Mouse (Mus musculus) mouse embryonic stem cell (cell line): ENCODE data around the gene Fosl2.

Experiments
- in situ Hi-C, 2 experiments: fragments of 300-500 bp; cut with MboI; formaldehyde crosslinking; loops; 1 replicate in 1 of 2; 3 replicates in 1 of 2; pipeline ENCODE4 v1.14.3; 2019 to 2020; ENCODE audit warnings: low sequenced_read_pairs in 2 of 2, low pct_unique_long_range_greater_than_20kb in 1 of 2, mixed read lengths in 1 of 2; ENCODE audit not compliant: unreplicated experiment in 1 of 2

The Fosl2 gene

DNA sequence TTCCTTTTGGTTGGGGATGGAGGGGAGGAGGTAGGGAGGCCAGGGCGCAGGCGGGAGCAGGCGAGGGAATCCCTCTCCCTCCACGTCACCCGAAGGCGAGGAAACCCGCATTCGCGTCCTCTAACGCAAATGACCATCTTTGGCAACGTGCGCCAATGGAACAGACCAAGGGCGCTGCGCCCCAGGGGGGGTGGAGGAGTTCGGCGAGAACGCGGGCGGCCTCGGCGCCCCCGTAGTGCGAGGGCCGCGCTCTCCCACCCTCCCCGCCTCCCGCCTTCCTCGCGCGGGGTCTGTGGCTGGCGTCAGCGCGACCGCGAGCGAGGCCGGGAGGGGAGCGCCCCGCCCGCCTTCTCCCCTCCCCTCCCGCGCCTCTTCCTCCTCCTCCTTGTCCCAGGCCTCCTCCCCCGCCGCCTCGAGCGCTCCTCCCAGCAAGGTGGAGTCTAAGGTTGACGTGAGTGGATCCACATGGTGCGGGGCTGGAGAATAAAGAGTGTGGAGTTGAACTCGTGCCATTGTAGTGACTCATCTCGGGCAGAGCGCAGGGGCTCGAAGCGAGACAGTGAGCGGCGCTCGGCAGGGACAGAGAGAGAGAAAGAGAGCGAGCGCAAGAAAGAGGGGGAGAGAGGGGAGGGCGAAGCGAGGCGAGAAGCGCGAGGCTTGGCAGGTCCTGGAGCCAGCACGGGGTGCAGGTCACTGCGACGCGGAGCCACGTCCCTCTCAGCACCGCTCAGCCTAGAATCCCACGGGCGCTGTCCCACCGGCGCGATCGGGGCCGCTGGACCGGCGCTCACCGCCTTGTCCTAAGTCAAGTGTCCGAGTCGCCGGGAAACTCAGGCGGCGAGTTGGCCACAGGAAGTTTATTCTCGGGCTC is at the start of gene Fosl2:
Gene Fosl2, plus strand, starts transcription at position 466 of the 871 bp plus-strand sequence.
- in situ Hi-C loops, result loop anchor here in 1 of 2 experiments (10.0 kb wide), 1 partner anchor 531 kb away; no protein-coding TSS in a partner anchor

DNA sequence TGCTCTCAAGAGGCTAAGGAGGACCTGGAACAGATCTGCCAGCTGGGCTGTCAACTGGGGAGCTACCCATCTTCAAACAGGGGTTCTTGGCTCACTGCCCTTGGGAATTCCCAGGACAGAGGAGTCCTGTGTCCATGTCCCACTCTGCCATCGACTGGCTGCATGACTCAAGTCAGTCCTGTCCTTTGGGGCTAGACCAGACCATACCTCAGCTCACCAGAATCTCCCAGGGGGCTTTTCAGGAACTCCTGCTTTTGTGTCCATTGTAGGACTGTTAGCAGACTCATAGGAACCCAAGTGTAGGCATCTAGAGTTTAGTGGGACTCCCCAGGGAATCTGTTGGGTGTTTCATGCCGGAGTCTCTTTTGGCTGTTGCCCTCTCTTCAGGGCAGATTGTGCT is 49.6 kb upstream of the Fosl2 start:
- in situ Hi-C loops, result no loop called here

DNA sequence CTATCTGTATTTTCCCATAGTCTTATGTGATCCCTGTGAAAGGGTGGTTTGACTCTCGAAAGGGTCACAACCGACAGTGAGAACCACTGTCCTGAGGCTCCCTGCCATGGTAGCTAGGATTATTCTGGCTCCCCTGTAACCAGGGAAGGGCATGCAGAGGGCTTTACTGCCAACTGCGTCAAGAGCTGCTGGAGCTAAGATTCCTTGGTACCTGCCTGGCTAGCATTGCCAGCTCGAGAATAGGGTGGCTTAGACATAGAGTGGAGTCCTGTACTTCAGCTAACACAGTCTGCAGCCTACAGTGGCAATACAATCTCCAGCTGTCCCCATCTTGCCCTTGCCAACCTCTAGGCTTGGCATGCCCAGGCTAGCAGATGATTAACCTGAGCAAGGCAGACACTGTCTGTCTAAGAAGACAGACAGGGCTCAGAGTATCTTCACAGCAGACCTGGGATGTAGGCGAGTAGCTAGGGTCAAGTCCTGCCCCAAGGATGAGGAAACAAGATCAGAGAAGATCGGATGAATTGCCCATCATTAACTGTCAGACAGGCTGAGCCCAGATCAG is 49.0 kb upstream of the Fosl2 start:
- in situ Hi-C loops, result no loop called here

DNA sequence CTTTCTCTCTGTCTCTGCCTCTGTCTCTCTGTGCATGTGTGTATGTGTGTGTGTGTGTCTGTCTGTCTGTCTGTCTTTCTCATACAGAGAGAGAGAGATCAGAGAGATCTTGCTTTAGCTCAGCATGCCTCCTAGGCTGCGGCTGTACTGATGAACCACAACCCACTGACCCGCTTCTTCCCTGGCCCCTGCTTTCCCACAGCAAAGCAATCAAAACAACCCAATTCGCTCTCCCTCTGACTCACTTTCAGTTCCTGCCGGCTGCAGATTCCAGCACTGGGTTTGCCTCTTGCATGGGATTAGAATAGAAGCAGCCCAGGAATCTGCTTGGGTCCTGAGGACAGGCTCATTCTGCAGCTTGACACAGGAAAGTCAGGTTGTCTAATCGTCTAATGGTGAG is 46.1 kb upstream of the Fosl2 start:
- in situ Hi-C loops, result no loop called here

DNA sequence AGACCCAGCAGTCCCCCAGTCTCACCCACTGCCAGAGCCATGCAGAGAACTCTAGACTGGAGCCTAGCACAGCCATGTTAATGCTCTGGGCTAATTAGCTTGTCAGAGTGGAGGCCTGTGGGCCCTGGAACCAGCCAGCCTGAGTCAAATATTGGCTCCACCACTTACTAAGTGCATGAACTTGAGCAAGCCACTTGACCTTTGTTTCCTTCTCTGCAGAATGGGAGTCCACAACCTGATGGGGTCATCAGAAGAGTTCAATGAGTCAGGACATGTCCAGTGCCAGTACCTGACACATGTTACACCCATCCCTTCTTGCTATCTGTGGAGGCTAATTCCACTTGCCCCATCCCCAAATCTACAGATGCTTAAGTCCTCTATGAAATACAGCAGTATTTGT is 43.3 kb upstream of the Fosl2 start:
- in situ Hi-C loops, result no loop called here

DNA sequence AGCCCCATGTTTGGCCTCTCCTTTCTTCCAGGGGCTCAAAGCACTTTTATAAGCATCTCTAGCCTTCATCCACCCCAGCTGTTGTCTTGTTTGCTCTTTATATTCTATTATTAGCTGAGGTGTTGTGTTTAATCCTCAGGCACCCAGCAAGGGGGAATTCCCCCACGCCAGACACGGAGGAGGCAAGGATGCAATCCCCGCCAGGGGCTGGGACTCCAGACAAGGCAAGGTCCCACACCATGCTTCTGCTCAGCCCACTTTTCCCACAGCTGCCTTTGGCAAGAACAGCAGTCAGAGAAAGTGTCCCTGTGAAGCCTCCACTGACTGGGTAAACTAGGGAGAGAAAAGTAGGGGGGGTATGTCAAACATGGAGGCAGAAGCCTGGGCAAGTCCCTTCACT is 36.9 kb upstream of the Fosl2 start:
- in situ Hi-C loops, result no loop called here

DNA sequence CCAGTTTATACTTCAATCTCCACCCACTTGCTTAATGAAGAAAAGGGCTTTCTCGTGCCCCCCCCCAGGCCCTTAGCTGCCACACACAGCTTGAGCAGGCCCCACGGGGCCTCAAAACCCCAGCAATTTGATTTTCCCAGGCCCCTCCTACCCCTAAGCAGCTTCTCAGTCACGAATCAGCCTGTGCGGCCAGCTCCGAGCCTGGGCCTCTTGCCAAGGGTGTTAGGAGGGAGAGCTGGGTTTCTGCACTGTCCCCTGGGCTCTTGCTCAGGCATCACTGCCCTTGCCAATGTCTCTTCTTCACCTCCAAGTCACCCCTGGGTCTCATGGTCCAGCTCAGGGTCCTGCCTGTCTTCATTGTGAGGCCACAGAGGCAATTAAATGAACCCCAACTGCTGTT is 33.1 kb upstream of the Fosl2 start:
- in situ Hi-C loops, result no loop called here

DNA sequence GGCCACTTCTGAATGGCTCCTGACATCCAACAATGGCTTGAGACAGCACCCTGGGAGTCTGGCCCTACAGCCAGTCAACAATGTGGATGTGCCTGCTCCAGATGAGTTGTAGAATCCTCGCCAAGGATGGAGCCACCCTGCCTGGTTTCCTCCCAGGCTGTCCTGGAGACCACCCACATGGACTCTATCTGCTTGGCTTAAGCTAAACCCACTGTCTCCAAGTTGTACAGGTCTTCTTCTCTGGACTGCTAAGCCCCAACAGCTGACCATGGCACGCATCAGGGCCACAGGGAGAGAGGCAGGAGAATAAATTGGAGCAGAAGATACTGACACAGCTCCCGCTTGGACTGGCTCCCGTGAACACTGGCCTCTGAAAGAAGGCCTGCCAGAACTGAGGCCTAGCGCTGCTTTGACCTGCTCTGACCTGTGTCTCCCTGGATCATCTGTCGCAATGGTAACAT is 32.6 kb upstream of the Fosl2 start:
- in situ Hi-C loops, result no loop called here

DNA sequence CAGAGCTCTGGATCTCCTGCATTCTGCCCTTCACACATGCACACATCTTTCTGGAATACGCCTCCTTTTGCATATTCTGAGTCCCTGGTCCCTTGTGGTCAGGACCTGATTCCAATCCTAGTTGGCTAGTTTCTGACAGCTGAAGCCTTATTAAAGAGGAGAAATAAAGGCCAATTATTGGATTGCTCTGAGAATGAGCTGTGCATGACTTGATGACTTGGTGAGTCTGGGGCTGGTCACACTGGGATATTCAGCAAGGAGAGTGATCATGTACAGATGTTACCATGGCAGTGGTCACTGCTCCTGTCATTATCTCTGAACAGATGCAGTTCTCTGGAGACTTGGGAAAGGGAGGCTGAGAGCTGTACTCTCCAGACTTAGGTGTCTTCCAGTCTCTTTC is 32.1 kb upstream of the Fosl2 start:
- in situ Hi-C loops, result no loop called here

DNA sequence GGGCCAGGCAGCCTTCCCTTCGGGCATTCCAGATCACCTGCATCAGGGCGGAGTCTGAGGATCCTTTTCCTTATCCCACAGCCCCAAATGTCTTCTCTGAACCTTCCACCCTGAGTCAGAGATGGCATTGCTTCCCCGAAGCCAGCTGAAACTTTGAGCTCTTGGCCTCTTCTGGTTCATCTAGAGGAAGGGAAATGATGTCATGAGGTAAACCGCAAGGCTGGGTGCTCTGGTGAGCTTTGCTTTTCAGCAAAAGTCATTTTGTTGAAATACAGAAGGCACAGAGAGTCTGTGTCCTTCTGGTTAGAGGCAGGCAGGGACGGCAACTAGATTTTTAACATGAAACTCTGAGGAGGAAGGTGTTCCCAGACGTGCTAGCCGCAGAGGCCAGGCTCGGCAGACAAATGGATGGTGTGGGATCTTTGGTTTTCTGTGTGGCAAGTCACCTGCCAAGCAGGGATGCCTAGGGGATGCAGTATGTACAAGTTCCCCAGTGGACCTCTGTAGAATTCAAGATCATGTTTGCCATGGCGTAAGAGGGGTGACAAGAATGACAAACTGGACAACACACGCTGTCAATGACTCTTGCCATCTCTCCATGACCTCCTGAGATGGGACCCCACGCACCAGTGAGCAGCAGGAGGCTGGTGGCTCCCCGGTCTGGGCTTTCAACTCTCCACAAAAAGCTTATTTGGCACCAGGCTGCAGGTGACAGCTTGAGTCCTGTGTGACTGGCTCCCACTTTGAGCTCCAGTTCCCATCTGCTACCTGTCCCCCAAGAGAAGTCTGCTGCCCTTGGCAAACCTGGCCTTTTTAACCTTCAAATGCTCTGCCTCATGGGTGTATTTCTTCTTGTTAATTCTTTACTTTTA is 31.2 kb upstream of the Fosl2 start:
- in situ Hi-C loops, result no loop called here

DNA sequence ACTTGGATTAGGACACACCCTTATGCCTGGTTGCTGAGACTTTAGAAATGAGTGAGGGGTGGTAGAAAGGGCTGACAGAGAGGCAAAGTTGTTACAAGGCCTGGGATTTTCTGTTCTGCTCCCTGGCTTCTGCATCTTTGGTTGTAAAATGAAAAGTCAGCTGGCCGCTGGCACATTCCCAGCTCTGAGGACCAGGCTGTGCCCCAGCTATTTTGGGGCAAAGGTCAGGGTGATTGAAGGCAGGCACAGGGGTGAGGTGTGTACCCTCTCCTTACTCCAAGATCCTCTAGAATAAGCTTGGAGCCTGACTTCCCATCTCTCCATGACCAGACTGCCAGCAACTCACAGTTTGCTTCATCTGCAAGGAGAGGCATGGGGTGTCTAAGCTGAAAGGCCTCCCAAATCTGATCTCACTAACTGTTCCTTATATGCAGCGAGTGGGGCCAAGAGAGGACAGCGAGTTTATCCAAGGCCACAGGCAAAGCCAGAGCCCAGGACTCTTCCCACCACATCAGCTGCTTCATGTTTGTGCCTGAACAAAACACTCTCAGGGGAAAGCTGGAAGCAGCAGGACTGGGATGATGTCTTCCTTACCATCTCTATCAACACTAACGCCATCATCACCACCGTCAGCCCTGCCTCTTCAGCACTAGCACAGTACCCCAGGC is 29.0 kb upstream of the Fosl2 start:
- in situ Hi-C loops, result no loop called here

DNA sequence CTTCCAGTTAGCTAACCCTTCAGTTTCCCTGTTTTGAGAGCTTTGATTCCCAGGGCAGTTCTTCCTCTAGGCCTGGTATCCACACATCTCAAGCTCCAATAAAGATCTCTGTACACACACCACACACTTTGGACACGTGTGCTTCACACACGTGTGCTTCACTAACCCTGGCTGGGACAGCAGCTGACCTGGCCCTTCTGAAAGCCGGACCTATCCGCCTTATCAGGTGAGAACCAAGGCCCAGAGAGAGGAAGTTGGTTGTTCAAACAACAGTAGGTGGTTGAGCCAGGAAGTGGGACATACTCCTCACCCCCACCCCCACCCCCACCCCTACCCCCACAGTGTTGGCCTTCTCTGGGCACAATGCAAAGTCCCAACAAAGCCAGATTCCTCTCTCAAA is 24.9 kb upstream of the Fosl2 start:
- in situ Hi-C loops, result no loop called here

DNA sequence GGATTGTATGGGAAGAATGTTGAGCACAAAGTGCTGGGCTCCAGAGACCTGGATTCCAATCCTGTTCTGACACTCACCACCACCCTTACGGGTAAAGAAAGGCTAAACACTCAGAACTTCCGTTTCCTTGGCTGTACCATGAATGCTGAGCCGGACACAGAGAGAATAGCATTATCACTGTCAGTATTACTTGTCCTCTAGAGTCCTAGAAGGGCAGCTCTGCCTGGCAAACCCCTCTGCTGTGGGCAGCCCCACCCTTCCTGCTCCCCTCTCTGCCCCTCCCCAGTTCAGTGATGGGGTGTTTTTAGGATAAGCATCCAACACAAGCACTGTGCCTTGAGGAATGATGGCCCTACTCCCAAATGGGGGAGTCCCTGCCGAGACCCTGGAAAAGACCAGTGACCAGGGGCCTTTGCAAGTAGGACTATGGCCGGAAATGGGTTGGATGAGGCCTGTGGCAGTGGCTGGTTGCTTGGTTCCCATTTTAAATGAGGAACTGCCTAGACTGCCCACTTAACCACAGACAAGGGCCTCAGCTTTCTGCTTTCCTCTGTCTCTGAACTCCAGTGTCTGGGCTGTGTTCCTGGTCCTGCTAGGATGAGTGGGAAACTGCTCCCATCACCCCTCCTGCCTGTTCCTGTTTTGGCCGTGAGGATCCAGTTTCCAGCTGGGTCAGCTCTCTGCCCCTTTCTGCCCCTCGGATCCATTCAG is 23.2 kb upstream of the Fosl2 start:
- in situ Hi-C loops, result no loop called here

DNA sequence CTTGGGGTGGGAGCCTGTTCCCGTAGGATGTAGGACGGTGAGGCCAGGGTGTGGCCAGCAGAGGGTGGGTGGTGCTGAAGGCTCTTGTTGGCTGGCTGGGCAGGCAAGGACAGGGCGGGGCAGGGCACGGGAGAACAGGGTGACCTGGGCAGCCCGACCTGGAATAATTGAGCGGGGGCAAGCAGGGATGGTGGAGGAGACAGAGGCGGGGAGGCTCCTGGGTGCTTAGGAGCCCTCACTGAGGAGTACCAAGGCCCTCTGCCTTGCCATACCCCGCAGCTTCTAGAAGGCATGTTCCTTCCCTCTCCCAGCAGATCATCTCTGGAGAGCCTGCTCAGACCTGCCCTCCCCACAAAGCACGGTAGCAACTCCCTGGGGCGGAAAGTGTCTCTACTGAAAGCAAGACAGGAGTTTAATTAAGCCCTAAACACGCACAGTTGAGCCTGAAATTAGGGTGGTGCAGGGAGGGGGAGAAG is 14.7 kb upstream of the Fosl2 start:
- in situ Hi-C loops, result no loop called here

DNA sequence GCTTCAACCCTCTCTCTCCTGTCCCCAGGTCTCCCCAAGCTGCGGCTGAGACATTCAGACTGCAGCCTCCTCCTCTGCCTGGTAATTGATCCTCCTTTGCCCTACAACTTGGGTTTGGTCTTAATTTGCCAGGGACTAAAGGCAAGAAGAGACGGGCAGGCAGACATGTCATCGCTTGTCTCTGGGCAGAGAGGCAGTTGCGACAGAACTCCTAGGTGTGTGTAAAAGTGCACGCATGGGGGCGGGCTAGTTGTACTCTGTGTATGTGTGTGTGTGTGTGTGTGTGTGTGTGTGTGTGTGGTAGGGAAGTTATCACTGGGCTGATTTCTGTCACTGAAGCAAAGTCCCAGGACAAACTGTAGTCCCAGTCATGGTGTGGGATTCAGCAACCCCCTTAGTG is 13.7 kb upstream of the Fosl2 start:
- in situ Hi-C loops, result no loop called here

DNA sequence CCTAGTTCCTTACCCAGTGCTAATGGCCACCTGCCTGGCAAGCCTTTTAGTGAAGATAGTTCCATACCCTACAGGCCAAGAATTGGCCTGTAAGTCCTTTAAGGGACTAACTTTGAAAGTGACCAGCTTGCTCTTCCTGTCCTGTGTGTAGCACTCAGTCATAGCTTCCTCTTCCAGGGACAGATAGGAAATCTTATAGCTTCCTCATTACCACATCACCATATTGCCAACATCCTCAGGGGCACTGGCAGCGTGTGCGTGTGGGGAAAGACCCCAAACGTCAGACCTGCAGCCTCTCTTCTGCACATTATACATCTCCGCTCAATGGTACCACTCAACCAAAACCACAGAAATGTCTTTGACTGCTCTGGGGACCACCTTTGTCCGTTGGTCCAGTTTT is 13.2 kb upstream of the Fosl2 start:
- in situ Hi-C loops, result no loop called here

DNA sequence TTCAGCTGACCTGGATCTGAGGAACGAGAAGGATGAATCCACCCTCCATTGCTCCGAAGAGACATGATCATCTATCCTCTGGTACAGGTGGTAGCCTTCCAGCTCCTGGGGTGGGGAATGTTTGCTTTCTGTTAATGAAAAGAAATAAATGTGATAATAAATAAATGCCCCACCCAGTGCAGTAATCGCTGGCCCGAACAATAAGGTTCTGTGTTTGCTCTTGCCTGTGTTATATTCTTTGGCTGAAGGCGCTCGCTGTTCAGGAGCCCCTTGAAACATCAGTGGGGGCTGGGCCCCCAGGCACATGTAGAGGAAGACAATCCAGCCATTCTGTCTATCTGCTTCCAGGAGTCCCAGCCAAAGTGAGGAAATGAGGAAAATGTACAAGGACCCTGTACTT is 10.6 kb upstream of the Fosl2 start:
- in situ Hi-C loops, result no loop called here

DNA sequence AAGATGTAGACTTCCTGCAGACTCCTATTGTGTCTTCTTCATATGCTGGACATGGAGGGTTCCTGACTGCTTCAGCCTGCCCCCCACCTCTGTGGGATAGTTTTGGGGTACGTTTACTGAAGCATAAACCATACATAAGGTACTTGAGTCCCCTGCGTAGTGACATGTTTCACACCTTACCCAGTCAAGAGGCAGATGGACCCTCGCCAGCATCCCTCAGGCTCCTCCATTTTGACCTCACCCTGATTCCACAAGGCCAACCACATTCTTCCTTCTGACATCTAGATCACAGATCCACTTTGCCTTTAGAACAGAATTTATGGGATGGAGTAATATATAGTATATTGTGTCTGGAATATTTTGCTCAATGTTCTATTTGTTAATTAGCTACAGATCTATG is 8.4 kb upstream of the Fosl2 start:
- in situ Hi-C loops, result no loop called here
